Mouse (Mus musculus) CH12.LX (cell line): ENCODE data around the gene Atp8a2.

Experiments
- CHD1 ChIP-seq: IDR thresholded peaks from 2 replicates; pipeline ENCODE4 v1.6.1; 2012; ENCODE audit warnings: low read depth, low read length, improper control_type of control experiment, inconsistent platforms
- CTCF ChIP-seq, 2 experiments: IDR thresholded peaks in 1 of 2; conservative IDR thresholded peaks in 1 of 2; 2 replicates each; pipeline ENCODE4 v1.5.1; 2011 to 2012; ENCODE audit warnings: low read depth in 2 of 2, low read length in 2 of 2, improper control_type of control experiment in 1 of 2, inconsistent platforms in 1 of 2, mild to moderate bottlenecking in 1 of 2, moderate library complexity in 1 of 2
- ELF1 ChIP-seq: IDR thresholded peaks from 2 replicates; pipeline ENCODE4 v1.6.1; 2014; ENCODE audit warnings: low read depth, mild to moderate bottlenecking, inconsistent platforms, low read length, improper control_type of control experiment
- EP300 ChIP-seq: IDR thresholded peaks from 2 replicates; pipeline ENCODE4 v1.6.1; 2011; ENCODE audit warnings: low read length, improper control_type of control experiment
- POLR2A ChIP-seq: IDR thresholded peaks from 2 replicates; pipeline ENCODE4 v1.6.1; 2011; ENCODE audit warnings: low read depth, mild to moderate bottlenecking, improper control_type of control experiment, low read length
- RAD21 ChIP-seq: IDR thresholded peaks from 2 replicates; pipeline ENCODE4 v1.6.1; 2011; ENCODE audit warnings: low read depth, mild to moderate bottlenecking, low read length, improper control_type of control experiment, moderate library complexity
- TCF12 ChIP-seq: IDR thresholded peaks from 2 replicates; pipeline ENCODE4 v1.6.1; 2014; ENCODE audit warnings: low read depth, mild to moderate bottlenecking, inconsistent platforms, low read length, improper control_type of control experiment
- USF2 ChIP-seq: conservative IDR thresholded peaks from 2 replicates; pipeline ENCODE4 v1.6.1; 2011; ENCODE audit warnings: low read depth, low read length, improper control_type of control experiment

GRCm38 (mm10) chr14:59591901-59592300 lies 605.1 kb downstream of the Atp8a2 start:
- TF ChIP-seq USF2 (no peak), ELF1 (no peak), POLR2A (no peak), TCF12 (no peak), CTCF (conservative IDR thresholded peaks at IDR 0.05 in 1 of 2, IDR thresholded peaks at IDR 0.05 in 1 of 2; ENCODE audit: low read depth in 2 of 2, low read length in 2 of 2) (no peak), CHD1 (no peak), RAD21 (no peak), EP300 (no peak)
